In the genomic region with DNA sequence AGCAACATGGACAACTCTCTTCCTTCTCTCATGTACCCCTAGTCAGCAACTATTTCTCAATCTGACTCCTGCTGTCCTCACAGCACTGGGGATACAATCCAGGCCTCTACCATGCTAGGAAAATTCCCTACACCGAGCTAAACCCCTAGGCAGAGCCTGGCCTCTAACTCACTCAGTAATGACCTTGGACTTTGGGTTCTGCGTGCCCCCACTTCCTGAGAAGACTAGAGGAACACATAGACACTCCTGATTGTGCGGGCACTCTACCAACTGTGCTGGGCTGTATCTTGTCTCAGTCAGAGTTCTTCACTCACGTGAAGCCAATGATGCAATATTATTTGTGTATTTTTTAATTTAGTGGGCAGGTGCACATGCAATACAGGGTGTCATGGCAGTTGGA, we compare ENCODE assay signal across 17 mouse cellular contexts. TPM values are rescaled to one million over a fixed set of nuclear protein-coding genes. Genes with fewer than 3 reads are reported as not detected.
"Had no signal": no experiment of that assay in that cellular context is flagged by ENCODE, and none has a peak within 500 bp of the region (broad histone marks: within the 10 kb centered on the region; RNA-seq: fewer than 3 reads in every experiment).

No protein-coding gene starts in this region.

- ATAC-seq: liver, postnatal 0 days; midbrain, embryonic 13.5 days had no signal

- H3K36me3 ChIP-seq: limb, embryonic 15.5 days; liver, embryonic 13.5 days; lung, embryonic 15.5 days; midbrain, embryonic 13.5 days; neural tube, embryonic 15.5 days had no signal

- DNase-seq: kidney, adult 2 months; kidney, postnatal 36 days; layer of hippocampus, adult 9-11 months; layer of hippocampus, postnatal 36 days; liver, embryonic 13.5 days; liver, postnatal 0 days; lung, postnatal 14 days; right cerebral cortex, adult 18-20 months; right cerebral cortex, postnatal 4 days; spleen, adult 18-20 months; thymus, adult 18-20 months; thymus, postnatal 14 days had no signal

- H3K9me3 ChIP-seq: limb, embryonic 15.5 days; liver, embryonic 13.5 days; lung, embryonic 15.5 days; midbrain, embryonic 13.5 days; neural tube, embryonic 15.5 days had no signal

- H3K27me3 ChIP-seq: limb, embryonic 15.5 days; liver, embryonic 13.5 days; midbrain, embryonic 13.5 days; neural tube, embryonic 15.5 days had no signal

- H3K27ac ChIP-seq: limb, embryonic 15.5 days; liver, embryonic 13.5 days; lung, embryonic 15.5 days; macrophage; midbrain, embryonic 13.5 days; neural tube, embryonic 15.5 days had no signal

- H3K4me3 ChIP-seq: limb, embryonic 15.5 days; liver, embryonic 13.5 days; lung, embryonic 15.5 days; midbrain, embryonic 13.5 days; neural tube, embryonic 15.5 days had no signal

- H3K9ac ChIP-seq: limb, embryonic 15.5 days; liver, embryonic 13.5 days; liver, postnatal 0 days; lung, embryonic 15.5 days; midbrain, embryonic 13.5 days; neural tube, embryonic 15.5 days had no signal

- H3K4me1 ChIP-seq: limb, embryonic 15.5 days; lung, embryonic 15.5 days; midbrain, embryonic 13.5 days; neural tube, embryonic 15.5 days had no signal

- H3K4me2 ChIP-seq: limb, embryonic 15.5 days; liver, embryonic 13.5 days; lung, embryonic 15.5 days; midbrain, embryonic 13.5 days; neural tube, embryonic 15.5 days had no signal

RNA-seq across cellular contexts. Expression of a gene that starts 10.2 kb away (rescaled TPM):
- polyA plus RNA-seq: macrophage had no signal
